Mouse (Mus musculus) thymus, adult 2 months (tissue): Measurements from ENCODE around the gene Cdc42ep1. TPM values are rescaled to one million over a fixed set of nuclear protein-coding genes. Genes with fewer than 3 reads are reported as not detected.

Source experiments
- DNase-seq: peaks from one replicate; pipeline ENCODE4 v3.0.0; 2021
- H3K27ac ChIP-seq: fragments of 200-500 bp; 2 replicates; pipeline ENCODE4 v1.5.1; 2012; ENCODE audit warnings: low read length, control low read depth; ENCODE audit not compliant: control insufficient read depth, insufficient read depth
- H3K27me3 ChIP-seq: fragments of 200-500 bp; 2 replicates; pipeline ENCODE4 v1.6.1; 2012; ENCODE audit warnings: mild to moderate bottlenecking, low read length, moderate library complexity, mixed read lengths; ENCODE audit not compliant: control insufficient read depth, insufficient read depth
- H3K36me3 ChIP-seq: fragments of 200-500 bp; 2 replicates; pipeline ENCODE4 v1.6.1; 2012; ENCODE audit warnings: mild to moderate bottlenecking, low read length, moderate library complexity; ENCODE audit not compliant: control insufficient read depth, insufficient read depth
- H3K4me1 ChIP-seq: fragments of 200-500 bp; replicated peaks from 2 replicates; pipeline ENCODE4 v1.6.1; 2012; ENCODE audit warnings: low read length; ENCODE audit not compliant: control insufficient read depth, insufficient read depth
- H3K4me3 ChIP-seq: fragments of 200-500 bp; 2 replicates; pipeline ENCODE4 v1.5.1; 2012; ENCODE audit warnings: mild to moderate bottlenecking, low read length, control low read depth, moderate library complexity; ENCODE audit not compliant: control insufficient read depth, insufficient read depth
- CTCF ChIP-seq: fragments of 200-500 bp; IDR thresholded peaks from 2 replicates; pipeline ENCODE4 v1.5.1; 2012; ENCODE audit warnings: mild to moderate bottlenecking, control low read depth, low read length, moderate library complexity, borderline replicate concordance; ENCODE audit not compliant: control insufficient read depth, poor library complexity, insufficient read depth; ENCODE audit errors: extremely low read depth
- POLR2A ChIP-seq: fragments of 200-500 bp; IDR thresholded peaks from 2 replicates; pipeline ENCODE4 v1.6.1; 2012; ENCODE audit warnings: mild to moderate bottlenecking, low read length, control low read depth, moderate library complexity; ENCODE audit not compliant: control insufficient read depth, poor library complexity, insufficient read depth; ENCODE audit errors: extremely low read depth
- WGBS: fragments of 180-500 bp; shearing (Covaris S2); methylation state at CpG from one replicate; pipeline ENCODE4 v1.1.7; 2018; 5-methylcytosine and 5-hydroxymethylcytosine counted together
- polyA plus RNA-seq: library from polyadenylated mRNA; depleted of rRNA; stranded (reverse); fragments of >200 nt; gene quantifications from 2 replicates; pipeline ENCODE4 v1.2.3, GENCODE M21; 2012

Gene Cdc42ep1
- polyA plus RNA-seq, 1 experiment, result 12.5 TPM

DNA sequence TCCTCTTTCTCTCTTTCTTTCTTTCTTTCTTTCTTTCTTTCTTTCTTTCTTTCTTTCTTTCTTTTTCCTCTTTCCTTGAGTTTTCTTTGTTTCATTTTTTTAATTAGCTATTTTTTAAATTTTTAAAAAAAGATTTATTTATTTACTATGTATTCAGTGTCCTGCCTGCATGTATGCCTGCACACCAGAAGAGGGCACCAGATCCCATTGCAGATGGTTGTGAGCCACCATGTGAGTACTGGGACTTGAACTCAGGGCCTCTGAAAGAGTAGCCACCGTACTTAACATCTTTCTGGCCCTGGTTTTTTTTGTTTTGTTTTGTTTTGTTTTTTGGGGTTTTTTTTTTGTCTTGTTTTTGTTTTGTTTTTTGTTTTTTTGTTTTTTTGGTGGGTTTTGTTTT is 12.8 kb upstream of the Cdc42ep1 start:
- WGBS, result 100% methylated on average over 1 of the region's 1 CpGs
- TF ChIP-seq CTCF (no peak), POLR2A (no peak)
- no peak overlapping the region for H3K4me3 ChIP-seq
- H3K27me3 ChIP-seq, result no peaks in the 10 kb centered on the region
- no peak overlapping the region for H3K27ac ChIP-seq
- H3K36me3 ChIP-seq, result no peaks in the 10 kb centered on the region
- no peak for DNase-seq
- peaks cover 32% of the 10 kb centered on the region for H3K4me1 ChIP-seq

DNA sequence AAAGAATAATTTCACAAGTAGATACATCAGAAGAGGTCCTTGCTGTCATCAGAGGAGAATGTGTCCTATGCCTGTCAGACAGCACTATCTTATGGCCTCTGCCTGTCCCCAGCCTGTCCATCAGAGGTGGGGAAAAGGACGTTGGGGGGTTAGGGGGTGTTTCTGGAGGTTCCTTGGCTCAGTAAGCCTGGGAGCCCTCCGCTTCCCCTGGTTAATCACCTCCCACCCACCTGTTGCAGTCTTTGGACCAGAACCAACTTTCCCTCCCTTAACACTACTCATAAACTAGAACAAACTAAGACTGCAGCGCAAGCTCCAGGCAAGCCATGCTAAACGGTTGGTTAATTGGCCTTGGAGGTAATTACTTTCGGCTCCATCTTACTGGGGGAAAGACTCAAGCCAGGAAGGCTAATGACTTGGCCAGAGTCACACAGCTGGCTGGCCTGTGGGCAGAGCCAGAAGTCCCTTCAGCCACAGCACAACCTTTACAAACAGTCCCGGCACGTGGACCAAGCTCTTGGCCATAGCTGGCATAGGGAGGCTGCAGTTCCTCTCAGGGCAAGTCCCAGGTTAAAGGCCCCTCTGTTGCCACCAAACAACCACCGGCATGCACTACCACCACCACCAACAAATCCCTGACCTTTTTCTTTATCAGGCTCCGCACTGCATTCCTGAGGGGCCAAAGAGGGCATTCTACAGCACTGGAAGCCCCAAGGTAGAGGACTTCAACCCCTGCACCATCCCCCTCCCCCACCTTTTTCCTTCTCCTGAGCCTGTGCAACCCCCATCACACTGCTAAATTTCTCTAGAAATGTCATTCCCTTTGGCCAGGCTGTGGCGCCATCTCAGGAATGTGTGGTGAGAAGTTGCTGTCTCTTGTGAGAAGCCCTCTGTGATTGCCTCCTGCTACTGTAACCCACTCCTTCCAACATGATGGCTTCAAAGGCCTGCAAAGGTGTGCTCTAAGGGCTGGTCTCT is 11.4 kb upstream of the Cdc42ep1 start:
- Histone ChIP-seq H3K4me1 (peaks cover 37% of the 10 kb centered on the region), H3K4me3 (no peak overlapping the region), H3K27me3 (no peaks in the 10 kb centered on the region), H3K27ac (no peak overlapping the region), H3K36me3 (no peaks in the 10 kb centered on the region)
- WGBS, result 88% methylated on average over 10 of the region's 10 CpGs
- no peak for DNase-seq
- TF ChIP-seq CTCF (no peak), POLR2A (no peak)

- Histone ChIP-seq H3K27me3 (no peaks in the 10 kb centered on the region), H3K27ac (no peak overlapping the region), H3K36me3 (no peaks in the 10 kb centered on the region), H3K4me1 (peaks cover 29% of the 10 kb centered on the region), H3K4me3 (no peak overlapping the region)
- TF ChIP-seq POLR2A, result no peak
- no peak for TF ChIP-seq CTCF
- DNase-seq, result no peak
- 94% methylated on average over 19 of the region's 19 CpGs for WGBS
Measured at GRCm38 (mm10) chr15:78831720-78832657, 10.4 kb upstream of the Cdc42ep1 start.

- Histone ChIP-seq H3K4me1 (peaks cover 22% of the 10 kb centered on the region), H3K27me3 (no peaks in the 10 kb centered on the region), H3K4me3 (no peak overlapping the region), H3K36me3 (no peaks in the 10 kb centered on the region), H3K27ac (no peak overlapping the region)
- WGBS, result 94% methylated on average over 14 of the region's 14 CpGs
- no peak for DNase-seq
- TF ChIP-seq POLR2A, result no peak
- TF ChIP-seq CTCF, result no peak
Measured at GRCm38 (mm10) chr15:78832701-78833123, 9.7 kb upstream of the Cdc42ep1 start.

GRCm38 (mm10) chr15:78833582-78833981 is 8.8 kb upstream of the Cdc42ep1 start:
- TF ChIP-seq CTCF (no peak), POLR2A (no peak)
- Histone ChIP-seq H3K4me3 (no peak overlapping the region), H3K27me3 (no peaks in the 10 kb centered on the region), H3K36me3 (no peaks in the 10 kb centered on the region), H3K27ac (no peak overlapping the region), H3K4me1 (peaks cover 15% of the 10 kb centered on the region)
- DNase-seq, result no peak
- 93% methylated on average over 3 of the region's 3 CpGs for WGBS
